Mouse (Mus musculus) hindbrain, embryonic 10.5 days (tissue): ENCODE results near the gene Gskip. TPM values are rescaled to one million over a fixed set of nuclear protein-coding genes. Genes with fewer than 3 reads are reported as not detected.

Experiments
- DNase-seq: peaks from one replicate; pipeline ENCODE4 v3.0.0-alpha.2; 2017; ENCODE audit warnings: low spot score
- H3K27ac ChIP-seq: fragments of 300-500 bp; sonication (generic); 2 replicates; pipeline ENCODE4 v1.5.1; 2016; ENCODE audit warnings: mild to moderate bottlenecking, moderate library complexity
- H3K27me3 ChIP-seq: fragments of 300-500 bp; sonication (generic); 2 replicates; pipeline ENCODE4 v1.6.1; 2016; ENCODE audit warnings: mild to moderate bottlenecking; ENCODE audit not compliant: poor library complexity, insufficient read depth, severe bottlenecking
- H3K36me3 ChIP-seq: fragments of 300-500 bp; sonication (generic); 2 replicates; pipeline ENCODE4 v1.6.1; 2016; ENCODE audit warnings: mild to moderate bottlenecking, moderate library complexity
- H3K4me1 ChIP-seq: fragments of 300-500 bp; sonication (generic); replicated peaks from 2 replicates; pipeline ENCODE4 v1.6.1; 2016; ENCODE audit warnings: mild to moderate bottlenecking
- H3K4me3 ChIP-seq: fragments of 300-500 bp; sonication (generic); 2 replicates; pipeline ENCODE4 v1.5.1; 2016; ENCODE audit warnings: mild to moderate bottlenecking, moderate library complexity
- H3K9me3 ChIP-seq: fragments of 300-500 bp; sonication (generic); 2 replicates; pipeline ENCODE4 v1.6.1; 2016; ENCODE audit warnings: mild to moderate bottlenecking, moderate library complexity
- WGBS: fragments of 180-500 bp; shearing (Covaris S2); methylation state at CpG from one replicate; pipeline ENCODE4 v1.1.7; 2016; 5-methylcytosine and 5-hydroxymethylcytosine counted together
- polyA plus RNA-seq: library from polyadenylated mRNA; unstranded; fragments of >200 nt; fragmentation: Nextera tagmentation; extraction: Ambion mirVana; gene quantifications from 2 replicates; pipeline ENCODE4 v1.2.1, GENCODE M21; 2016

Gskip gene
- polyA plus RNA-seq, 1 experiment from 2014 or later, result 40.5 TPM

DNA sequence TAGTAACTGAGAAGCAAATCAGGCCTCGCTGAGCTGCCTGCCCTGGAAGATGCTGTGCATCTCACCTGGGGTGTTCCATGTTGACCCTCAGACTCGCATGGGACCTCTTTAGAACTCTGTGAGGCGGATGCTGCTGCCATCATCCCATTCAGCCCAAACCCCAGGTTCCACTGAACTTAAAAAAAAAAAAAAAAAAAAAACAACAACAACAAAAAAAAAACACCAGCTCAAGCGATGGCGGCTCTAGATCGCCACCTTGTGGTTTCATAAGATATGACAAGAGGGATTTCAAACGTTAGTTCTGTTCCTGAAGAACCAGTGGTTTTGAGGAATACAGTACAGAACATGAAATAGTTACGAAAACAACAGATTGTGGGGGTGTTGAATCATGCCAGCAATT is 43.3 kb downstream of the Gskip start:
- Histone ChIP-seq H3K27me3 (no peaks in the 10 kb centered on the region), H3K4me1 (no peaks in the 10 kb centered on the region), H3K36me3 (no peaks in the 10 kb centered on the region), H3K4me3 (no peak overlapping the region), H3K9me3 (no peaks in the 10 kb centered on the region), H3K27ac (no peak overlapping the region)
- WGBS, result 26% methylated on average over 8 of the region's 8 CpGs
- no peak for DNase-seq

DNA sequence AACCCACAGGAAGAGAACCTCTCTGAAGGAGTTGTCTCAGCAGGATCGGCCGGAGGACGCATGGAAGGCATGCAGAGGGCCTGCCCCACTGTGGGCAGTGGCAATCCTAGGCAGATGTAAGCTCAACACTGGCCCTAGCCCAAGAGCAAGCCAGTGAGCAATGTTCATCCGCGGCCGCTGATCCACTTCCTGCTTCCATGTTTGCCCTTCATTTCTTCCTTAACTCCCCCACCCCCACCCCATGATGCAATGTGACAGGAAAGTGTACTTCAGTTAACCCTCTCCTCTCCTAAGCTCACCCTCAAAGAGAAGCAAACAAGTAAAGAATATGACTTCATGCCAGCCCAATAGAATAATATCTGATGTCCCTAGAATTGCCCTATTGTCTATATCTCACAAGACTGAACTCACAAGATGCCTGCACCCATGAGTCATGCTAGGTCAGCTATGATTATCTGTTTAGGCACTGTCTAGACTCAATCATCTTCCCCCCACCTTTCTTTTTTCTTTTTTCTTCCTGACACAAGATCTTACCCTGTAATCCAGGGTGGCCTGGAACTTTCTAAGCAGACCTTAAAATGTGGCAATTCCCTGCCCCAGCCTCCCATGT is 46.3 kb downstream of the Gskip start:
- H3K27me3 ChIP-seq, result no peaks in the 10 kb centered on the region
- no peaks in the 10 kb centered on the region for H3K9me3 ChIP-seq
- WGBS, result 91% methylated on average over 6 of the region's 6 CpGs
- DNase-seq, result no peak
- no peak overlapping the region for H3K4me3 ChIP-seq
- H3K4me1 ChIP-seq, result peaks cover 6% of the 10 kb centered on the region; the same call in 1 of the 2 replicates
- H3K36me3 ChIP-seq, result no peaks in the 10 kb centered on the region
- H3K27ac ChIP-seq, result no peak overlapping the region

DNA sequence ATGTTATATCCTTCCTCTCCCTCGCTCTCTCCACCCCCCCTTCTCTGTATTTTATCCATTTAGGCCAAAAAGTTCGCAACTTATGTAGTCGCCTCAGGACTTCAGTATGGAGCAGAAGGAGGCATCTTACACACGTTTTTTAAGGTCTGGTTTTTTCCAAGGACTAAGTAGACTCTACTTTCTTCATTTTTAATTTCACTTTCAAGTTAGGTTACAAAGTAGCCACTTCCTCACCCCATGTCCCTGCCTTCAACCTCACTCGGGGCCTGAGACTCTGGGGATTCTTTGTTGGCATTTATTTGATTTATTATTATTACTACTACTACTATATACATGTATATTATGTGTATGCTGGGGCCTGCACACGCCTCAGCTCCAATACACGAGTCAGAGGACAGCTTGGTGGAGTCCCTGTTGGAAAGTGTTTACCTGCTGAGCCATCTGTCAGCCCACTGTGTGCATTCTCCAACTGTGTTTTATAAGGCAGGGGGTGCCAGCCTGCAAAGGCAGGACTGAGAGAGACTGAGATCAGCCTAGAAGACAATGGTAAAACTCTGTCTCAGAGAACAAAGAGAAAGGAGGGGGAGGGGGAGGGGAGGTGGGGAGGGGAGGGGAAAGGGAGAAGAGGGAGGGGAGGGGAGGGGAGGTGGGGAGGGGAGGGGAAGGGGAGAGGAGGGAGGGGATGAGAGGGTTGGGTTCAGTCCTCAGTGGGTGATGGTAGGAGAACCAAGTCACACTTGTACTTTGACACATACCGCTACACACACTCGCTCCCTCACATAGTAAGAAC is 48.9 kb downstream of the Gskip start:
- Histone ChIP-seq H3K36me3 (no peaks in the 10 kb centered on the region), H3K27ac (peak overlapping the region; percentile 64), H3K27me3 (no peaks in the 10 kb centered on the region), H3K9me3 (no peaks in the 10 kb centered on the region), H3K4me1 (peaks cover 6% of the 10 kb centered on the region; the same call in 1 of the 2 replicates), H3K4me3 (no peak overlapping the region)
- no peak for DNase-seq
- WGBS, result 72% methylated on average over 9 of the region's 9 CpGs

DNA sequence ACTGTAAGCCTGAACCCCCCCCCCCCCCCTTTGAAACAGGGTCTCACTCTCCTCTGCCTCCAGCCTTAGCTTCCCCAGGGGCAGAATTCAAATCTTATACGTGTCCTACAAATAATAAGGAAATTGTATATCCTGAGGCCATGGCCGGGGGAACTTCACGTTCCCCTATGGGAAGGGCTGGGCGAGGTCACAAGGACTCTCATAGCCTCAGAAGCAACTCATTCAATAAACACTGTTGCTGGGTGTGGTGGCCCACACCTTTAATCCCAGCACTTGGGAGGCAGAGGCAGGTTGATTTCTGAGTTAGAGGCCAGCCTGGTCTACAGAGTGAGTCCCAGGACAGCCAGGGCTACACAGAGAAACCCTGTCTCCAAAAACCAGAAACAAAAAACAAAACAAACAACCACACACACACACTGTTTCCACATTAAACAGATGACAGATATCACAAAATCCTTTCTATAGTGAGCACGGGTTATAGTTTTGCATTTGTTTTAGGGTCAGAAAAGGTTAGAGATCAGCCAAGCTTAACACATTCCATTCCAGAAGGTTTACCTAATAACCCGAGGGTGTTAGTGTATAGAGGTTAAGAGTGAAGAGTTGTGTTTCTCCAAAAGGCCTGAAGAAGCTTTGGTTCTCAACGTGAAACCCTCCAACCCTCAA is 50.7 kb downstream of the Gskip start:
- 70% methylated on average over 7 of the region's 7 CpGs for WGBS
- DNase-seq, result no peak

DNA sequence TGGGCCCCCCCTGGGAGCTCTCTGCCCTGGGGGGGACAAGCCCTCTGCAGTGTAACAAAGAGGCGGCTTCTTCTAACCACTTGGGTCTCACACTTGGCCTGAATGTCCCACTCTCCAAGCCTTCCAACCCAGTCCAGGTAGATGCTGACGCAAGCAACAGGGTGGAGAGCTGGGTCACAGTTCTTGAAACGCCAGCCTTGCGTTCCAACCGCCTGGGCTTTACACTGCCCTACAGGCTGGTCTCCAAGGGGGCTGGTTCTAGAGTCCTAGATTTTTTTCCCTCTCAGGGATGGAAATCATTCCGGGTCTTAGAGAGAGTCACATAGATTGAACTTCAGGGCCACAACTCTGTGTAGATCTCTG is 51.2 kb downstream of the Gskip start:
- WGBS, result 88% methylated on average over 6 of the region's 6 CpGs
- Histone ChIP-seq H3K36me3 (no peaks in the 10 kb centered on the region), H3K9me3 (no peaks in the 10 kb centered on the region), H3K27ac (no peak overlapping the region), H3K4me3 (no peak overlapping the region), H3K27me3 (no peaks in the 10 kb centered on the region), H3K4me1 (peaks cover 6% of the 10 kb centered on the region; the same call in 1 of the 2 replicates)
- no peak for DNase-seq

More for the DNA sequence above, 50.7 kb downstream of the Gskip start:
- Histone ChIP-seq H3K9me3 (no peaks in the 10 kb centered on the region), H3K27me3 (no peaks in the 10 kb centered on the region), H3K27ac (no peak overlapping the region), H3K4me1 (peaks cover 6% of the 10 kb centered on the region; the same call in 1 of the 2 replicates), H3K4me3 (no peak overlapping the region), H3K36me3 (no peaks in the 10 kb centered on the region)

DNA sequence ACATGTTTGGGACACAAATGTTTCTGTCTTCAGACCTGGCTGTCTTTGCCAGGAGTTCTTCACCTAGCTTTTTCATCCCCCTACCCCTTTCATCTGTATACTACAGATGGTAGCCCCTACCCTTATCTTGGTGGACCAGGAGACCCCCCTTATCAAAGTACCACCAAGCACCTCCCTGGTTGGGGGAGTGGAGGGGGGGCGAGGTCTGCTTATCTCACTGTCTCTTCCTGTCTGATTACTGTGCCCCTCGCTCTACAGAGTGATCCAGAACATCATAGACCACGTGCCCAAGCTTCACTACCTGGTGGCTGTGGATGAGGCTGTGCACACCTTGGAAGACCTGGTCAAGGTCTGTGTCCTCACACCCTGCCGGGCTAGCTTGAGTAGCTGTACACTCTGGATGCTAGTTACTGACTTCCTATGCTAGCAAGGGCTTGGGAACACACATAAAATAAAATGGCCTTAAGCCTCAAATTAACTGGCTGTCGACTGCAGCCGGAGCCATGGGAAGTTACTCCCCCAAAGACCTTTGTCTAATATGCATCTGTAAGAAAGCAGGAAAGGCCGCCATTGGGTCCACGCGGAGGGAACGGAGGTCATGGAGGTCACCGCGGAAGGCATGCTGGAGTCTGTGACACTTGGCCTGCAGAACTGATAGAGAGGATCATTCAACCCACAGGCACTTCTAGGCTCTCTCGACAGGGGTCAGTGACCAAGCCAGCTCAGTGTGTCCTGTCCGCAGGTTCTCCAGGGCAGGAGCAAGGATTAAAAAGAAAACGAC is 53.9 kb downstream of the Gskip start:
- H3K36me3 ChIP-seq, result no peaks in the 10 kb centered on the region
- WGBS, result 68% methylated on average over 15 of the region's 15 CpGs

DNA sequence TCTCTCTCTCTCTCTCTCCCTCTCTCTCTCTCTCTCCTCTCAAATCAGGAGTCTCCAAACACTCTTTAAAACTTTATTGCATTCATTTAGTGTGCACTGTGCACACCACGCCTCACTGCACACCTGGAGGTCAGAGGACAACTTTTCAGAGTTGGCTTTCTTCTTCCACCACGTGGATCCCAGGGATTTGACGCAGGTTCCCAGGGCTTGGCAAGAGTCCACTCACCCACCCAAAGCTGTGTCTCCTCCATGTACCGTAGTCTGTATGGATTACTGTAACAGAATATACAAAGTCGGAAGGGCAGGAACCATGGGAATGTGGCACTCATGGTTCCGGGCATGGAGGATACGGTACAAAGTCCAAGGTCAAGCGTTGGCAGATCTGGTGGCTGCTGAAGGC is 55.0 kb downstream of the Gskip start:
- DNase-seq, result no peak
- Histone ChIP-seq H3K27ac (no peak overlapping the region), H3K27me3 (no peaks in the 10 kb centered on the region), H3K4me1 (no peaks in the 10 kb centered on the region; the same call in 1 of the 2 replicates), H3K4me3 (no peak overlapping the region), H3K36me3 (no peaks in the 10 kb centered on the region), H3K9me3 (no peaks in the 10 kb centered on the region)
- 91% methylated on average over 8 of the region's 8 CpGs for WGBS

More for the DNA sequence above, 53.9 kb downstream of the Gskip start:
- Histone ChIP-seq H3K9me3 (no peaks in the 10 kb centered on the region), H3K4me1 (peaks cover 4% of the 10 kb centered on the region; the same call in 1 of the 2 replicates), H3K27ac (no peak overlapping the region), H3K27me3 (no peaks in the 10 kb centered on the region), H3K4me3 (no peak overlapping the region)
- DNase-seq, result no peak

DNA sequence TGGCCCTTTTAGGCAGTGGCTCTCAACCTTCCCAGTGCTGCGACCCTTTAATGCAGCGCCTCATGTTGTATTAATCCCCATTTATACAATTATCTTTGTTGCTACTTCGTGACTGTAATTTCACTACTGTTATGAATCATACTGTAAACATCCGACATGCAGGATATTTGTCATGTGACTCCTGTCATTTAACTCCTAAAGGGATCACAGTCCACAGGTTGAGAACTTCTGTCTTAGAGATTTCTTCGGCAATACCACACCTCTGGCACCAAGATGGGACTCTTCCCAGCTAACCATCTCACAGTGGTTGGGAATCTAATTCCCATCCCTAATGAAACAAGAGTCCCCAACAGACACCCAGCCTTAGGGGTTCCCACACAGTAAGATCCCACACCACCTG is 63.5 kb downstream of the Gskip start:
- Histone ChIP-seq H3K9me3 (no peaks in the 10 kb centered on the region), H3K4me1 (no peaks in the 10 kb centered on the region), H3K27me3 (no peaks in the 10 kb centered on the region), H3K36me3 (no peaks in the 10 kb centered on the region), H3K4me3 (no peak overlapping the region), H3K27ac (no peak overlapping the region)
- no peak for DNase-seq
- WGBS, result 89% methylated on average over 5 of the region's 5 CpGs

Other genes with a start within 250 kb of the Gskip start
- 2.6 and 3.8 TPM in 2 replicates for gene D430019H16Rik, start 231.0 kb upstream of the Gskip start, polyA plus RNA-seq
- 0.61 and 0.64 TPM in 2 replicates for gene Bdkrb2, start 121.6 kb upstream of the Gskip start, polyA plus RNA-seq
- 0.12 TPM in 2 replicates for gene Bdkrb1, start 81.7 kb upstream of the Gskip start, polyA plus RNA-seq
- 10.7 and 11.4 TPM in 2 replicates for gene Atg2b, start 382 bp downstream of the Gskip start, polyA plus RNA-seq
- 1.1 and 2.1 TPM in 2 replicates for gene Ak7, start 21.1 kb downstream of the Gskip start, polyA plus RNA-seq
- 268 and 286 TPM in 2 replicates for gene Papola, start 99.9 kb downstream of the Gskip start, polyA plus RNA-seq